Mouse (Mus musculus) intestine, embryonic 16.5 days (tissue): ENCODE measurements at regions not wholly inside any gene's neighbourhood (a gene's known extent, or its start where the extent isn't known, plus 50 kb on each side); places are given as distances from the start of the nearest gene placed in this dataset.

ENCODE experiments used
- ATAC-seq: fragments of 200-750 bp; cut with Nextera tagmentation; 2 replicates; pipeline ENCODE4 v1.8.0; 2017; ENCODE audit warnings: moderate TSS enrichment, moderate library complexity
- H3K27ac ChIP-seq: fragments of 300-500 bp; sonication (generic); 2 replicates; pipeline ENCODE4 v1.5.1; 2014; ENCODE audit warnings: mild to moderate bottlenecking, low read length
- H3K27me3 ChIP-seq: fragments of 300-500 bp; sonication (generic); replicated peaks from 2 replicates; pipeline ENCODE4 v1.6.1; 2014; ENCODE audit warnings: low read length, control low read depth, mixed read lengths; ENCODE audit not compliant: control insufficient read depth, insufficient read depth
- H3K36me3 ChIP-seq: fragments of 300-500 bp; sonication (generic); 2 replicates; pipeline ENCODE4 v1.6.1; 2014; ENCODE audit warnings: low read length, control low read depth; ENCODE audit not compliant: control insufficient read depth, insufficient read depth
- H3K4me1 ChIP-seq: fragments of 300-500 bp; sonication (generic); 2 replicates; pipeline ENCODE4 v1.6.1; 2014; ENCODE audit warnings: low read length, control low read depth, mixed read lengths; ENCODE audit not compliant: control insufficient read depth, insufficient read depth
- H3K4me2 ChIP-seq: fragments of 300-500 bp; sonication (generic); 2 replicates; pipeline ENCODE4 v1.6.1; 2014; ENCODE audit warnings: low read depth, low read length, control low read depth
- H3K4me3 ChIP-seq: fragments of 300-500 bp; sonication (generic); 2 replicates; pipeline ENCODE4 v1.5.1; 2014; ENCODE audit warnings: mild to moderate bottlenecking, low read length
- H3K9ac ChIP-seq: fragments of 300-500 bp; sonication (generic); 2 replicates; pipeline ENCODE4 v1.6.1; 2014; ENCODE audit warnings: low read depth, low read length
- H3K9me3 ChIP-seq: fragments of 300-500 bp; sonication (generic); 2 replicates; pipeline ENCODE4 v1.6.1; 2016; ENCODE audit warnings: low read length, control low read depth; ENCODE audit not compliant: control insufficient read depth
- WGBS: fragments of 180-500 bp; shearing (Covaris S2); extraction: QIAGEN DNeasy Blood & Tissue Kit; methylation state at CpG from one replicate; pipeline ENCODE4 v1.1.7; 2014; 5-methylcytosine and 5-hydroxymethylcytosine counted together

GRCm38 (mm10) chr7:74793241-74793640 lies 238.7 kb upstream of the Slco3a1 start:
- 39% methylated on average over 1 of the region's 1 CpGs for WGBS

GRCm38 (mm10) chr7:74788696-74789095 lies 234.1 kb upstream of the Slco3a1 start:
- Histone ChIP-seq H3K4me2 (no peak overlapping the region), H3K36me3 (no peaks in the 10 kb centered on the region), H3K27ac (no peak overlapping the region), H3K4me3 (no peak overlapping the region), H3K4me1 (no peaks in the 10 kb centered on the region; the same call in 1 of the 2 replicates), H3K9ac (no peak overlapping the region), H3K27me3 (no peaks in the 10 kb centered on the region), H3K9me3 (no peaks in the 10 kb centered on the region)
- WGBS: 69% methylated on average over 1 of the region's 1 CpGs
- no peak for ATAC-seq

More at GRCm38 (mm10) chr7:74793241-74793640, 238.7 kb upstream of the Slco3a1 start:
- Histone ChIP-seq H3K27ac (no peak overlapping the region), H3K4me2 (no peak overlapping the region), H3K4me3 (no peak overlapping the region), H3K36me3 (no peaks in the 10 kb centered on the region), H3K9ac (no peak overlapping the region), H3K27me3 (no peaks in the 10 kb centered on the region), H3K9me3 (no peaks in the 10 kb centered on the region), H3K4me1 (no peaks in the 10 kb centered on the region)
- no peak for ATAC-seq

GRCm38 (mm10) chr7:74771435-74772406 lies 217.1 kb upstream of the Slco3a1 start:
- Histone ChIP-seq H3K9me3 (no peaks in the 10 kb centered on the region), H3K4me3 (no peak overlapping the region), H3K9ac (no peak overlapping the region), H3K27me3 (no peaks in the 10 kb centered on the region), H3K4me2 (no peak overlapping the region), H3K27ac (no peak overlapping the region), H3K4me1 (no peaks in the 10 kb centered on the region), H3K36me3 (no peaks in the 10 kb centered on the region)
- ATAC-seq: no peak
- WGBS: 85% methylated on average over 9 of the region's 9 CpGs

- H3K27me3 ChIP-seq: no peaks in the 10 kb centered on the region
- no peak overlapping the region for H3K9ac ChIP-seq
- no peak for ATAC-seq
- no peaks in the 10 kb centered on the region for H3K9me3 ChIP-seq
- H3K4me1 ChIP-seq: no peaks in the 10 kb centered on the region
- no peak overlapping the region for H3K27ac ChIP-seq
- no peak overlapping the region for H3K4me2 ChIP-seq
- H3K36me3 ChIP-seq: no peaks in the 10 kb centered on the region
- 85% methylated on average over 4 of the region's 4 CpGs for WGBS
- H3K4me3 ChIP-seq: no peak overlapping the region
Measured at GRCm38 (mm10) chr7:74766550-74766949, 212.0 kb upstream of the Slco3a1 start.

GRCm38 (mm10) chr7:74757469-74757868 lies 202.9 kb upstream of the Slco3a1 start:
- no peak overlapping the region for H3K4me2 ChIP-seq
- WGBS: 68% methylated on average over 2 of the region's 2 CpGs
- H3K4me3 ChIP-seq: no peak overlapping the region
- H3K36me3 ChIP-seq: no peaks in the 10 kb centered on the region
- H3K9ac ChIP-seq: no peak overlapping the region
- H3K9me3 ChIP-seq: no peaks in the 10 kb centered on the region
- no peaks in the 10 kb centered on the region for H3K27me3 ChIP-seq
- ATAC-seq: no peak
- no peaks in the 10 kb centered on the region for H3K4me1 ChIP-seq
- no peak overlapping the region for H3K27ac ChIP-seq

GRCm38 (mm10) chr7:74747704-74748103 lies 193.1 kb upstream of the Slco3a1 start:
- H3K4me3 ChIP-seq: no peak overlapping the region
- no peaks in the 10 kb centered on the region for H3K4me1 ChIP-seq
- no peaks in the 10 kb centered on the region for H3K36me3 ChIP-seq
- H3K27me3 ChIP-seq: no peaks in the 10 kb centered on the region
- H3K27ac ChIP-seq: no peak overlapping the region
- no peak overlapping the region for H3K9ac ChIP-seq
- 79% methylated on average over 1 of the region's 1 CpGs for WGBS
- H3K9me3 ChIP-seq: no peaks in the 10 kb centered on the region
- ATAC-seq: no peak
- H3K4me2 ChIP-seq: no peak overlapping the region

GRCm38 (mm10) chr7:74734941-74735340 lies 180.4 kb upstream of the Slco3a1 start:
- no peaks in the 10 kb centered on the region for H3K36me3 ChIP-seq
- WGBS: 80% methylated on average over 6 of the region's 6 CpGs
- H3K9ac ChIP-seq: no peak overlapping the region
- no peaks in the 10 kb centered on the region for H3K27me3 ChIP-seq
- H3K4me3 ChIP-seq: no peak overlapping the region
- no peak overlapping the region for H3K4me2 ChIP-seq
- no peak for ATAC-seq
- no peaks in the 10 kb centered on the region for H3K4me1 ChIP-seq
- H3K9me3 ChIP-seq: no peaks in the 10 kb centered on the region
- H3K27ac ChIP-seq: no peak overlapping the region

GRCm38 (mm10) chr7:74726324-74726991 lies 171.9 kb upstream of the Slco3a1 start:
- Histone ChIP-seq H3K4me2 (no peak overlapping the region), H3K4me3 (no peak overlapping the region), H3K27ac (no peak overlapping the region), H3K9ac (no peak overlapping the region), H3K27me3 (no peaks in the 10 kb centered on the region), H3K36me3 (no peaks in the 10 kb centered on the region), H3K4me1 (no peaks in the 10 kb centered on the region), H3K9me3 (no peaks in the 10 kb centered on the region)
- ATAC-seq: no peak
- 57% methylated on average over 8 of the region's 8 CpGs for WGBS

- Histone ChIP-seq H3K27me3 (no peaks in the 10 kb centered on the region), H3K9ac (no peak overlapping the region), H3K27ac (no peak overlapping the region), H3K4me1 (peaks cover 2% of the 10 kb centered on the region; the same call in 1 of the 2 replicates), H3K4me2 (no peak overlapping the region), H3K36me3 (no peaks in the 10 kb centered on the region), H3K4me3 (no peak overlapping the region), H3K9me3 (no peaks in the 10 kb centered on the region)
- ATAC-seq: no peak
- WGBS: 91% methylated on average over 14 of the region's 14 CpGs
Measured at GRCm38 (mm10) chr7:74719321-74719720, 164.7 kb upstream of the Slco3a1 start.
